Mouse (Mus musculus) midbrain, postnatal 0 days (tissue): ENCODE measurements around the gene Fbxo28. TPM values are rescaled to one million over a fixed set of nuclear protein-coding genes. Genes with fewer than 3 reads are reported as not detected.

Source experiments
- ATAC-seq: fragments of 200-750 bp; cut with Nextera tagmentation; 2 replicates; pipeline ENCODE4 v1.8.0; 2017; ENCODE audit warnings: moderate number of reproducible peaks, mild to moderate bottlenecking, moderate TSS enrichment, moderate library complexity; ENCODE audit not compliant: low FRiP score
- DNase-seq: peaks from one replicate; pipeline ENCODE4 v3.0.0-alpha.2; 2015; ENCODE audit warnings: low spot score
- H3K27ac ChIP-seq: fragments of 300-500 bp; sonication (generic); 2 replicates; pipeline ENCODE4 v1.5.1; 2014; ENCODE audit warnings: low read depth, mild to moderate bottlenecking, low read length, mixed read lengths
- H3K27me3 ChIP-seq: fragments of 300-500 bp; sonication (generic); 2 replicates; pipeline ENCODE4 v1.6.1; 2014; ENCODE audit warnings: low read length, control low read depth, mixed read lengths; ENCODE audit not compliant: insufficient read depth
- H3K36me3 ChIP-seq: fragments of 300-500 bp; sonication (generic); 2 replicates; pipeline ENCODE4 v1.6.1; 2014; ENCODE audit warnings: low read length, control low read depth, mixed read lengths; ENCODE audit not compliant: insufficient read depth
- H3K4me1 ChIP-seq: fragments of 300-500 bp; sonication (generic); 2 replicates; pipeline ENCODE4 v1.6.1; 2014; ENCODE audit warnings: mild to moderate bottlenecking, control low read depth, antibody characterized with exemption, low read length, mixed read lengths; ENCODE audit not compliant: insufficient read depth
- H3K4me2 ChIP-seq: fragments of 300-500 bp; sonication (generic); 2 replicates; pipeline ENCODE4 v1.6.1; 2014; ENCODE audit warnings: low read depth, mild to moderate bottlenecking, low read length, mixed read lengths; ENCODE audit not compliant: poor library complexity, severe bottlenecking
- H3K4me3 ChIP-seq: fragments of 300-500 bp; sonication (generic); 2 replicates; pipeline ENCODE4 v1.5.1; 2014; ENCODE audit warnings: low read depth, mild to moderate bottlenecking, low read length, moderate library complexity
- H3K9ac ChIP-seq: fragments of 300-500 bp; sonication (generic); replicated peaks from 2 replicates; pipeline ENCODE4 v1.6.1; 2014; ENCODE audit warnings: mild to moderate bottlenecking, low read length, moderate library complexity, mixed read lengths; ENCODE audit not compliant: poor library complexity, severe bottlenecking
- H3K9me3 ChIP-seq: fragments of 300-500 bp; sonication (generic); 2 replicates; pipeline ENCODE4 v1.6.1; 2016; ENCODE audit warnings: low read length, control low read depth
- CTCF ChIP-seq: IDR thresholded peaks from 2 replicates; pipeline ENCODE4 v1.5.1; 2016; ENCODE audit warnings: antibody characterized with exemption, mild to moderate bottlenecking
- WGBS: fragments of 180-500 bp; shearing (Covaris S2); extraction: QIAGEN DNeasy Blood & Tissue Kit; methylation state at CpG from one replicate; pipeline ENCODE4 v1.1.7; 2014; 5-methylcytosine and 5-hydroxymethylcytosine counted together
- polyA plus RNA-seq: library from polyadenylated mRNA; unstranded; fragments of >200 nt; fragmentation: Nextera tagmentation; extraction: Ambion mirVana; gene quantifications from 2 replicates; pipeline ENCODE4 v1.2.1, GENCODE M21; 2015
- total RNA-seq: library from RNA; depleted of rRNA; stranded (reverse); fragments of >200 nt; gene quantifications from 2 replicates; pipeline ENCODE4 v1.2.3, GENCODE M21; 2014

Gene Fbxo28
- total and polyA plus RNA-seq, 2 experiments from 2014 or later = 14.5 to 32.2 TPM

DNA sequence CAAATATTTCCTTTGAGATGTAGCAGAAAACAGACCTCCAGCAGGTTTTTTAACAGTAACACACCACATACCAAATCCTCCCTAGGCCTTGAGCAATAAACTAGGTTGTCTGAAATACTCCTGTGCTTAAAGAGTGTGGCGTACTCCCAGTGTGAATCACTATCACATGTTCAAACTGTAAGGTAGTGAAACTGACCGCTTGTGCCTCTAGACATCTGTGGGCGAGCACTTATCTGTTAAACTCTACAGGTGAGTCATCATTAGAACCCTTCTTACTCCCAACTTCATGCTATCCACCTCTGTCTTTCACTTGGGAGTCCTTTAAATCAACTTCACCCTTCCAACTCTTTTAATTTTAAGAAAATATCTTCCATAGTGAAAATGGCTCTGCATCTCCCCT is 18.3 kb downstream of the Fbxo28 start:
- Histone ChIP-seq H3K4me2 (no peak overlapping the region), H3K27me3 (no peaks in the 10 kb centered on the region), H3K4me1 (no peaks in the 10 kb centered on the region), H3K9me3 (no peaks in the 10 kb centered on the region), H3K27ac (no peak overlapping the region), H3K9ac (no peak overlapping the region), H3K36me3 (peaks cover 37% of the 10 kb centered on the region), H3K4me3 (no peak overlapping the region)
- WGBS = 96% methylated on average over 3 of the region's 3 CpGs
- TF ChIP-seq CTCF = no peak
- DNase-seq (no peak), ATAC-seq (no peak)

DNA sequence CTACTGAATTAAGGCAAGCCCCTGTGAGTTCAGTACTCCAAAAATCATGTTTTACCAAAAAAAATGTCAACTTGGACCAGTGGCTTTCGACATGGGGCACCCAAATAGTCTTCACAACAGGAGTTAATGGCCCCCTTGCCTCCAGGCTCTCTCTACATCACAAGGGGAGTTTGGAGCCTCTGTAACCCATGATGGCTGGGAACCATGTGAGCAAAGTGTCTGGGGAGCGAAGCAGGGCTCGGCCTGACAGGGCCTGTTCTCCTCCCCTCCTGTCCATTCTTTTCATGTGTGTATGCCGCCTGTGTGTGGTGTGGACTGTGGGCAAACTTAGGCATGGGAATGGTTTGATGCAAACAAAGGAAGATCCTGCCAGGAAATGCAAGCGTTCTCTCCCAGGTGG is 27.2 kb downstream of the Fbxo28 start:
- 94% methylated on average over 5 of the region's 5 CpGs for WGBS
- Histone ChIP-seq H3K4me2 (no peak overlapping the region), H3K9ac (no peak overlapping the region), H3K27me3 (no peaks in the 10 kb centered on the region), H3K36me3 (peaks cover 36% of the 10 kb centered on the region), H3K4me1 (no peaks in the 10 kb centered on the region), H3K4me3 (no peak overlapping the region), H3K9me3 (no peaks in the 10 kb centered on the region), H3K27ac (no peak overlapping the region)
- no peak for DNase-seq
- no peak for ATAC-seq
- TF ChIP-seq CTCF = no peak

DNA sequence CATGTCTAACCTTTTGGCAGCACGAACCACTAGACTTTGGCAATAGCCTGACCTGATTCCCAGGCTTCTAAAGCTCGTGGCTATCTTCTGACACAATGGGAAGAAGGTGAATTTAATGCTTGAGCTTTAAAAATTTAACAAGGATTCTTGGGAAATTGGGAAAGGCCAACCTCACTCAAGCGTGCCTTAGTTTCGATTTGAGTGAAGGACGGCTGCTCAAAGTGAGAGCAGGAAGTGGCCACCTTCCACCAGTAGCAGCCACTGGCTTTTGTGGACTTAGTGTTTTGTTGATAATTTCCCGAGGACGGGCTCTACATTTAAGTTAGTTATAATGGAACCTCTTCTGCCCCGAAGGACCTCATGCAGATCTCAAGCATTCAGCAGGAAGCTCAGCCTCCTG is 28.2 kb downstream of the Fbxo28 start:
- no peaks in the 10 kb centered on the region for H3K27me3 ChIP-seq
- ATAC-seq (no peak), DNase-seq (no peak)
- no peak overlapping the region for H3K4me2 ChIP-seq
- peaks cover 32% of the 10 kb centered on the region for H3K36me3 ChIP-seq
- 94% methylated on average over 8 of the region's 8 CpGs for WGBS
- H3K9me3 ChIP-seq = no peaks in the 10 kb centered on the region
- no peak for TF ChIP-seq CTCF
- H3K9ac ChIP-seq = no peak overlapping the region
- H3K27ac ChIP-seq = no peak overlapping the region
- H3K4me1 ChIP-seq = no peaks in the 10 kb centered on the region
- H3K4me3 ChIP-seq = no peak overlapping the region

DNA sequence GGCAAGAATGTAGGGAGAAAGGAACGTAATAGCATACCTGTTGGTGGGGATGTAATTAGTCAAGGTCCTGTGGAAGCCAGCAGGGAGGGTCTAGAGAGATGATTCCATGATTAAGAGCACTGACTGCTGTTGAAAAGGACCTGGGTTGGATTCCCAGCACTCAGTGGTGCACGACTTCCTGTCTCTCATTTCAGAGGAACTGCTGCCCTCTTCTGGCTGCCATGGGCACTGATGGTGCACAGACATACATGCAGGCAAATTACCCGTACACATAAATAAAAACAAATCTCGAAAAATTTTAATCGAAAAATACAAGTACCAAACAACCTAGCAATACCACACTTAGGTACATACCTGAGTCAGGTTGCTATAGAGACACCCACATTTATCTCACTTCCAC is 30.1 kb downstream of the Fbxo28 start:
- Histone ChIP-seq H3K36me3 (peaks cover 14% of the 10 kb centered on the region), H3K9ac (no peak overlapping the region), H3K4me3 (no peak overlapping the region), H3K4me1 (no peaks in the 10 kb centered on the region), H3K27ac (no peak overlapping the region), H3K27me3 (no peaks in the 10 kb centered on the region), H3K4me2 (no peak overlapping the region), H3K9me3 (no peaks in the 10 kb centered on the region)
- DNase-seq (no peak), ATAC-seq (no peak)
- WGBS = 96% methylated on average over 5 of the region's 5 CpGs
- TF ChIP-seq CTCF = peak; percentile 39

DNA sequence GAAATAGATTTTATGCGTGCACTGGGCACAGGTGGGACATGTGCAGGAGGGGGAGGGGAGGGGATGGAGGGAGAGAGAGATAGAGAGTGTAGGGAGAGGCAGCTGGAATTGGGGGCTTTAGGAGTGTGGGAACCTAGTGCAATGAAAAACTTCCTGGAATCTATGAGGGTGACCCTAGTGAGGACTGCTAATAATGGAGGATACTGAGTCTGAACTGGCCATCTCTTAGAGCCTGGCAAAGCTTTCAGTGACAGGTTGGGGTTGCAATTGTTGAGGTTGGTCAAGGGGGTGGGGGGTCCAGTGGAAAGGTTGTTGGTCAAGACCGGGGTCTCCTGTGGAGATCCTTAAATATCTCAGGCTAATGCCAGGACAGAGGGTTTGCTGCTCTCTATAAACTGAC is 31.1 kb downstream of the Fbxo28 start:
- ATAC-seq (no peak), DNase-seq (no peak)
- WGBS = 94% methylated on average over 2 of the region's 2 CpGs
- H3K36me3 ChIP-seq = peaks cover 9% of the 10 kb centered on the region
- no peak for TF ChIP-seq CTCF
- no peaks in the 10 kb centered on the region for H3K4me1 ChIP-seq
- no peak overlapping the region for H3K4me2 ChIP-seq
- H3K27me3 ChIP-seq = no peaks in the 10 kb centered on the region
- H3K9me3 ChIP-seq = no peaks in the 10 kb centered on the region
- no peak overlapping the region for H3K27ac ChIP-seq
- H3K9ac ChIP-seq = no peak overlapping the region
- H3K4me3 ChIP-seq = no peak overlapping the region

DNA sequence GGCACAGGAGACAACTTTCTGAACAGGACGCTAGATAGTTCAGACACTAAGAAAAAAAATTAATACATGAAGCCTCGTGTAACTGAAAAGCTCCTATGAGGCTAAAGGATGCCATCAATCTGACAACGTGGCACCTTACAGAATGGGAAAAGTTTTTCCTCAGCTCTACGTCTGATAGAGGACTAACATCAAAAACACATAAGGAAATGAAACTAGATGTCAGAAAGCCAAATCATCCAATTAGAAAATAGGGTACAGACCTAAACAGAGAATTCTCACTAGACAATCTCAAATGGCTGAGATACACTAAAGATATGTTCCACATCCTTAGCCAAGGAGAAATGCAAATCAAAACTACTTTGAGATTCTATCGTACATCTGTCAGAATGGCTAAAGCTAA is 32.0 kb downstream of the Fbxo28 start:
- no peaks in the 10 kb centered on the region for H3K4me1 ChIP-seq
- H3K9me3 ChIP-seq = no peaks in the 10 kb centered on the region
- H3K36me3 ChIP-seq = peaks cover 3% of the 10 kb centered on the region; the same call in 1 of the 2 replicates
- WGBS = 84% methylated on average over 5 of the region's 5 CpGs
- H3K4me2 ChIP-seq = no peak overlapping the region
- no peak for ATAC-seq
- H3K27ac ChIP-seq = no peak overlapping the region
- no peak overlapping the region for H3K4me3 ChIP-seq
- no peak for TF ChIP-seq CTCF
- DNase-seq = no peak
- no peak overlapping the region for H3K9ac ChIP-seq
- no peaks in the 10 kb centered on the region for H3K27me3 ChIP-seq
